Mouse (Mus musculus) kidney, postnatal 0 days (tissue): ENCODE data around the gene Hist2h2bb. TPM values are rescaled to one million over a fixed set of nuclear protein-coding genes. Genes with fewer than 3 reads are reported as not detected.
A peak's percentile ranks its signal among the peaks of the same experiment; 100 is the strongest.

Experiments used
- ATAC-seq: fragments of 200-750 bp; cut with Nextera tagmentation; replicated peaks from 2 replicates; pipeline ENCODE4 v1.8.0; 2017; ENCODE audit warnings: low read depth, moderate number of reproducible peaks, moderate TSS enrichment, moderate library complexity; ENCODE audit not compliant: low FRiP score
- DNase-seq: peaks from one replicate; pipeline ENCODE4 v3.0.0-alpha.2; 2016; ENCODE audit warnings: low spot score
- H3K27ac ChIP-seq: fragments of 300-500 bp; sonication (generic); 2 replicates; pipeline ENCODE4 v1.5.1; 2014; ENCODE audit warnings: mild to moderate bottlenecking
- H3K27me3 ChIP-seq: fragments of 300-500 bp; sonication (generic); 2 replicates; pipeline ENCODE4 v1.6.1; 2014; ENCODE audit warnings: low read length, mixed read lengths; ENCODE audit not compliant: insufficient read depth
- H3K36me3 ChIP-seq: fragments of 300-500 bp; sonication (generic); 2 replicates; pipeline ENCODE4 v1.6.1; 2014; ENCODE audit warnings: low read length, mixed read lengths; ENCODE audit not compliant: insufficient read depth
- H3K4me1 ChIP-seq: fragments of 300-500 bp; sonication (generic); replicated peaks from 2 replicates; pipeline ENCODE4 v1.6.1; 2014; ENCODE audit warnings: antibody characterized with exemption, low read length, mixed read lengths; ENCODE audit not compliant: insufficient read depth
- H3K4me2 ChIP-seq: fragments of 300-500 bp; sonication (generic); 2 replicates; pipeline ENCODE4 v1.6.1; 2014; ENCODE audit warnings: mild to moderate bottlenecking, low read length, moderate library complexity, mixed read lengths
- H3K4me3 ChIP-seq: fragments of 300-500 bp; sonication (generic); replicated peaks from 2 replicates; pipeline ENCODE4 v1.5.1; 2014; ENCODE audit warnings: low read depth, low read length
- H3K9ac ChIP-seq: fragments of 300-500 bp; sonication (generic); 2 replicates; pipeline ENCODE4 v1.6.1; 2014; ENCODE audit warnings: low read depth, low read length
- H3K9me3 ChIP-seq: fragments of 300-500 bp; sonication (generic); replicated peaks from 2 replicates; pipeline ENCODE4 v1.6.1; 2016; ENCODE audit warnings: low read length, inconsistent platforms, mixed read lengths
- CTCF ChIP-seq: IDR thresholded peaks from 2 replicates; pipeline ENCODE4 v1.5.1; 2016; ENCODE audit warnings: antibody characterized with exemption, low read depth, mild to moderate bottlenecking, moderate library complexity
- WGBS: fragments of 180-500 bp; shearing (Covaris S2); extraction: QIAGEN DNeasy Blood & Tissue Kit; methylation state at CpG from one replicate; pipeline ENCODE4 v1.1.7; 2014; 5-methylcytosine and 5-hydroxymethylcytosine counted together
- polyA plus RNA-seq: library from polyadenylated mRNA; unstranded; fragments of >200 nt; fragmentation: Nextera tagmentation; extraction: Ambion mirVana; gene quantifications from 2 replicates; pipeline ENCODE4 v1.2.1, GENCODE M21; 2015

Gene Hist2h2bb
- polyA plus RNA-seq, 1 experiment from 2014 or later, result 4.9 TPM

GRCm38 (mm10) chr3:96247356-96248140, 22.0 kb upstream of the Hist2h2bb start:
- Histone ChIP-seq H3K9ac (peak overlapping the region; percentile 55), H3K27ac (peak overlapping the region; percentile 52; the same call in 1 of the 2 replicates), H3K4me3 (peak overlapping the region; percentile 36), H3K27me3 (no peaks in the 10 kb centered on the region), H3K4me1 (peaks cover 11% of the 10 kb centered on the region), H3K4me2 (peak overlapping the region; percentile 51), H3K9me3 (no peaks in the 10 kb centered on the region), H3K36me3 (no peaks in the 10 kb centered on the region)
- TF ChIP-seq CTCF, result no peak
- no peak for ATAC-seq
- WGBS, result 6% methylated on average over 11 of the region's 11 CpGs
- DNase-seq, result no peak

GRCm38 (mm10) chr3:96248141-96249033, 21.2 kb upstream of the Hist2h2bb start:
- H3K27ac ChIP-seq, result no peak overlapping the region
- no peak for ATAC-seq
- TF ChIP-seq CTCF, result no peak

GRCm38 (mm10) chr3:96249034-96249345, 20.6 kb upstream of the Hist2h2bb start:
- ATAC-seq (no peak), DNase-seq (no peak)
- Histone ChIP-seq H3K4me2 (peak overlapping the region; percentile 51), H3K4me3 (no peak overlapping the region), H3K27ac (no peak overlapping the region), H3K9ac (no peak overlapping the region), H3K27me3 (no peaks in the 10 kb centered on the region), H3K4me1 (peaks cover 6% of the 10 kb centered on the region), H3K9me3 (no peaks in the 10 kb centered on the region), H3K36me3 (no peaks in the 10 kb centered on the region)
- WGBS, result 51% methylated on average over 4 of the region's 4 CpGs
- no peak for TF ChIP-seq CTCF

More at GRCm38 (mm10) chr3:96248141-96249033, 21.2 kb upstream of the Hist2h2bb start:
- H3K9ac ChIP-seq, result no peak overlapping the region; the same call in 1 of the 2 replicates
- no peaks in the 10 kb centered on the region for H3K9me3 ChIP-seq
- WGBS, result 38% methylated on average over 6 of the region's 6 CpGs
- no peaks in the 10 kb centered on the region for H3K36me3 ChIP-seq
- H3K27me3 ChIP-seq, result no peaks in the 10 kb centered on the region
- DNase-seq, result no peak
- H3K4me2 ChIP-seq, result peak overlapping the region; percentile 51
- peaks cover 11% of the 10 kb centered on the region for H3K4me1 ChIP-seq
- H3K4me3 ChIP-seq, result 0 out of 2 replicates have a peak overlapping the region, but pooled peaks have one; percentile 36

GRCm38 (mm10) chr3:96250890-96251289, 18.7 kb upstream of the Hist2h2bb start:
- Histone ChIP-seq H3K4me3 (no peak overlapping the region), H3K4me1 (no peaks in the 10 kb centered on the region; the same call in 1 of the 2 replicates), H3K27ac (0 out of 2 replicates have a peak overlapping the region, but pooled peaks have one; percentile 25), H3K9ac (no peak overlapping the region), H3K27me3 (no peaks in the 10 kb centered on the region), H3K4me2 (no peak overlapping the region), H3K36me3 (no peaks in the 10 kb centered on the region), H3K9me3 (no peaks in the 10 kb centered on the region)
- 50% methylated on average over 3 of the region's 3 CpGs for WGBS
- no peak for TF ChIP-seq CTCF
- ATAC-seq (no peak), DNase-seq (no peak)

- Histone ChIP-seq H3K4me1 (no peaks in the 10 kb centered on the region; the same call in 1 of the 2 replicates), H3K9me3 (no peaks in the 10 kb centered on the region)
- 89% methylated on average over 3 of the region's 3 CpGs for WGBS
Measured at GRCm38 (mm10) chr3:96251787-96252186, 17.8 kb upstream of the Hist2h2bb start.

GRCm38 (mm10) chr3:96254683-96255355, 14.7 kb upstream of the Hist2h2bb start:
- no peak overlapping the region for H3K27ac ChIP-seq
- H3K36me3 ChIP-seq, result no peaks in the 10 kb centered on the region
- H3K4me3 ChIP-seq, result no peak overlapping the region
- DNase-seq, result peak; percentile 32
- H3K4me2 ChIP-seq, result no peak overlapping the region
- H3K9me3 ChIP-seq, result no peaks in the 10 kb centered on the region
- no peak for TF ChIP-seq CTCF
- ATAC-seq, result no peak
- H3K4me1 ChIP-seq, result no peaks in the 10 kb centered on the region
- H3K9ac ChIP-seq, result no peak overlapping the region
- no peaks in the 10 kb centered on the region for H3K27me3 ChIP-seq
- WGBS, result 56% methylated on average over 10 of the region's 10 CpGs

More at GRCm38 (mm10) chr3:96251787-96252186, 17.8 kb upstream of the Hist2h2bb start:
- H3K4me3 ChIP-seq, result no peak overlapping the region
- TF ChIP-seq CTCF, result no peak
- no peaks in the 10 kb centered on the region for H3K27me3 ChIP-seq
- H3K9ac ChIP-seq, result no peak overlapping the region
- no peak overlapping the region for H3K27ac ChIP-seq
- H3K4me2 ChIP-seq, result no peak overlapping the region
- DNase-seq (no peak), ATAC-seq (no peak)
- H3K36me3 ChIP-seq, result no peaks in the 10 kb centered on the region
